Comparison of ENCODE assay signal across 8 mouse cellular contexts in the genomic region with DNA sequence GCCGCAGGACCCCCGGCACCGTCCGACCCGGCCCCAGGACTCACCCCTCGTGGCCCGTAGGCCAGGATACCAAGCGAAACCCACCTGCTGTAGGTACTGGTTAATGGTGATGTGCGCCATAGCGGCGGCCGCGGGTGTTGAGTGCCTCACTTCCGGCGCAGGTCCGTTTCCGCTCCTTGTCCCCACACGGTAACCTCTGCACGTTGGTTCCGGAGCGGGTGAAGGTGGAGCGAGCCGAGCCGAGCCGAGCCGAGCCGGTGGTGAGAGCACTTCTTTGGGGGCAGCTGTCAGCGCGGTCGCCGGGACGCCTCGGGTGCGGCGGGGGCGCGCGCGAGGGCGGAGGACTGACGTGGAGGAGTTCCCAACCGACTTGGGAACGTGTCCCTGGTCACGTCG. TPM values are rescaled to one million over a fixed set of nuclear protein-coding genes. Genes with fewer than 3 reads are reported as not detected.
DNase-seq lines count a peak whose midpoint lies in the region; ATAC-seq lines count a peak whose summit lies in the region.

No protein-coding gene starts in this region.

- peak overlapping the region; percentile 92 for H3K4me3 ChIP-seq in hindbrain, embryonic 16.5 days (ENCODE audit: low read length)
- H3K4me3 ChIP-seq in macrophage (ENCODE audit: inconsistent target) = peak overlapping the region; percentile 88

- peak overlapping the region; percentile 95 for H3K27ac ChIP-seq in hindbrain, embryonic 16.5 days (ENCODE audit: low read depth, low read length)
- H3K27ac ChIP-seq in macrophage = peak overlapping the region; percentile 58

- peak; percentile 81 for ATAC-seq in hindbrain, embryonic 16.5 days

- no peaks in the 10 kb centered on the region for H3K9me3 ChIP-seq in hindbrain, embryonic 16.5 days (ENCODE audit: control insufficient read depth, low read length)

- H3K4me2 ChIP-seq in hindbrain, embryonic 16.5 days (ENCODE audit: low read length) = peak overlapping the region; percentile 95

- H3K4me1 ChIP-seq in hindbrain, embryonic 16.5 days (ENCODE audit: control insufficient read depth, insufficient read depth, low read depth, low read length) = peaks cover 18% of the 10 kb centered on the region

- peak overlapping the region; percentile 95 for H3K9ac ChIP-seq in hindbrain, embryonic 16.5 days (ENCODE audit: low read depth, low read length)

- no peaks in the 10 kb centered on the region for H3K27me3 ChIP-seq in hindbrain, embryonic 16.5 days (replicated peaks; ENCODE audit: control insufficient read depth, insufficient read depth, low read length)

- peak; percentile 91 for DNase-seq in R1 (ENCODE audit: low read depth, low spot score)
- DNase-seq in cerebellum, postnatal 25 days = peak; percentile 95 to 96
- DNase-seq in frontal cortex, postnatal 36 days (ENCODE audit: low spot score in 2 of 2) = peak; percentile 91 to 93
- DNase-seq in left cerebral cortex, adult 18-20 months (ENCODE audit: low spot score in 2 of 2) = peak; percentile 91 to 92
- peak; percentile 91 for DNase-seq in right cerebral cortex, adult 18-20 months
- peak; percentile 80 for DNase-seq in urinary bladder, postnatal 10 days (ENCODE audit: low spot score)

- WGBS in hindbrain, embryonic 16.5 days = 0% methylated on average over 45 of the region's 45 CpGs
- under 1% methylated on average over 45 of the region's 45 CpGs for WGBS in macrophage (ENCODE audit: missing documents)

- H3K36me3 ChIP-seq in hindbrain, embryonic 16.5 days (ENCODE audit: control insufficient read depth, insufficient read depth, low read length) = 0 out of 2 replicates have a peak, but pooled peaks cover 2% of the 10 kb centered on the region
- peaks cover 5% of the 10 kb centered on the region; the same call in 1 of the 2 replicates for H3K36me3 ChIP-seq in macrophage (ENCODE audit: inconsistent target)

- H3K79me2 ChIP-seq in macrophage (ENCODE audit: inconsistent target) = peaks cover 82% of the 10 kb centered on the region

RNA-seq across cellular contexts. Expression of gene Pcid2, which starts 0.6 kb away (rescaled TPM):
- 36.8 and 41.2 TPM in 2 replicates for polyA plus RNA-seq in hindbrain, embryonic 16.5 days (2015; fragmentation: Nextera tagmentation; extraction: Ambion mirVana)
- total RNA-seq in left cerebral cortex, adult 18-20 months (2021) = 10 to 100 TPM; 26.0 to 32.1 TPM
- 10 to 100 TPM in 22 of 26 experiments, 1 to 10 TPM in 4; 7.5 to 42.8 (median 15.3) TPM for total RNA-seq in macrophage (2018; cell fraction: chromatin; rRNA removed)
- 10 to 100 TPM; 12.0 to 16.1 (median 13.8) TPM for total RNA-seq in macrophage (2018; cell fraction: cytosol; rRNA removed)
- total RNA-seq in macrophage (2018; cell fraction: nucleus; rRNA removed) = 10 to 100 TPM in 21 of 26 experiments, 1 to 10 TPM in 5; 8.4 to 25.9 (median 14.2) TPM
- 10.7 to 16.7 TPM (median 13.2 TPM) in 3 replicates for polyA plus RNA-seq in macrophage (2018)

RNA-seq across cellular contexts. Expression of gene Cul4a, which starts 0.7 kb away (rescaled TPM):
- polyA plus RNA-seq in hindbrain, embryonic 16.5 days (2015; fragmentation: Nextera tagmentation; extraction: Ambion mirVana) = 67.5 and 72.7 TPM in 2 replicates
- 10 to 100 TPM; 50.3 to 50.9 TPM for total RNA-seq in left cerebral cortex, adult 18-20 months (2021)
- total RNA-seq in macrophage (2018; cell fraction: chromatin; rRNA removed) = 100 to 1,000 TPM in 19 of 26 experiments, 10 to 100 TPM in 7; 77.6 to 159 (median 112) TPM
- 10 to 100 TPM; 30.4 to 54.8 (median 41.2) TPM for total RNA-seq in macrophage (2018; cell fraction: cytosol; rRNA removed)
- 100 to 1,000 TPM in 8 of 26 experiments, 10 to 100 TPM in 18; 55.1 to 132 (median 86.8) TPM for total RNA-seq in macrophage (2018; cell fraction: nucleus; rRNA removed)
- polyA plus RNA-seq in macrophage (2018) = 36.8 to 51.4 TPM (median 43.9 TPM) in 3 replicates

RNA-seq across cellular contexts. Expression of gene Proz, which starts 44.0 kb away (rescaled TPM):
- polyA plus RNA-seq in hindbrain, embryonic 16.5 days (2015; fragmentation: Nextera tagmentation; extraction: Ambion mirVana) = 1.1 and 1.3 TPM in 2 replicates
- total RNA-seq in left cerebral cortex, adult 18-20 months (2021) = not detected
- total RNA-seq in macrophage (2018; cell fraction: chromatin; rRNA removed) = 1 to 10 TPM in 1 of 26 experiments, under 1 TPM in 9, not detected in 16; 0.23 to 1.1 (median 0.31) TPM
- under 1 TPM in 1 of 26 experiments, not detected in 25; 0.06 TPM for total RNA-seq in macrophage (2018; cell fraction: cytosol; rRNA removed)
- total RNA-seq in macrophage (2018; cell fraction: nucleus; rRNA removed) = 1 to 10 TPM in 2 of 26 experiments, under 1 TPM in 14, not detected in 10; 0.17 to 1.1 (median 0.59) TPM
- polyA plus RNA-seq in macrophage (2018) = not detected in 3 replicates

RNA-seq across cellular contexts. Expression of gene Lamp1, which starts 54.3 kb away (rescaled TPM):
- polyA plus RNA-seq in hindbrain, embryonic 16.5 days (2015; fragmentation: Nextera tagmentation; extraction: Ambion mirVana) = 318 and 342 TPM in 2 replicates
- total RNA-seq in left cerebral cortex, adult 18-20 months (2021) = 100 to 1,000 TPM; 269 to 280 TPM
- 100 to 1,000 TPM; 161 to 346 (median 228) TPM for total RNA-seq in macrophage (2018; cell fraction: chromatin; rRNA removed)
- 1,000 to 10,000 TPM; 1,755 to 3,109 (median 2,314) TPM for total RNA-seq in macrophage (2018; cell fraction: cytosol; rRNA removed)
- total RNA-seq in macrophage (2018; cell fraction: nucleus; rRNA removed) = 1,000 to 10,000 TPM in 24 of 26 experiments, 100 to 1,000 TPM in 2; 387 to 1,951 (median 1,468) TPM
- 2,068 to 3,979 TPM (median 3,748 TPM) in 3 replicates for polyA plus RNA-seq in macrophage (2018)

Comparison
In these comparisons a context has a peak if more than half of its experiments do, and no peak if none do; other contexts are left out.
1. Peak in every context shown above with its lines: DNase-seq, ATAC-seq, H3K4me3 ChIP-seq and H3K27ac ChIP-seq.